ENCODE assay signal across 8 mouse cellular contexts in genomic region chr12:86641763-86642162, GRCm38 (mm10). TPM values are rescaled to one million over a fixed set of nuclear protein-coding genes. Genes with fewer than 3 reads are reported as not detected.
DNase-seq lines count a peak whose midpoint lies in the region; ATAC-seq and TF ChIP-seq lines count a peak whose summit lies in the region.

No protein-coding gene starts in this region.

- TF ChIP-seq CTCF in E14TG2a.4 (conservative IDR thresholded peaks at IDR 0.05; ENCODE audit: low read length), result peak; percentile 71
- TF ChIP-seq CTCF in hindbrain, postnatal 0 days (IDR thresholded peaks at IDR 0.05; ENCODE audit: low read depth), result peak; percentile 73

- H3K4me2 ChIP-seq in kidney, embryonic 15.5 days, result no peak overlapping the region
- no peak overlapping the region for H3K4me2 ChIP-seq in hindbrain, postnatal 0 days (ENCODE audit: low read depth, low read length)
- no peak overlapping the region for H3K4me2 ChIP-seq in intestine, embryonic 16.5 days (ENCODE audit: low read depth, low read length)

- H3K4me1 ChIP-seq in kidney, embryonic 15.5 days, result peaks cover 5% of the 10 kb centered on the region
- H3K4me1 ChIP-seq in E14TG2a.4 (replicated peaks; ENCODE audit: low read depth, low read length), result peaks cover 8% of the 10 kb centered on the region
- H3K4me1 ChIP-seq in hindbrain, postnatal 0 days (ENCODE audit: insufficient read depth, low read length), result peaks cover 11% of the 10 kb centered on the region
- no peaks in the 10 kb centered on the region for H3K4me1 ChIP-seq in intestine, embryonic 16.5 days (ENCODE audit: control insufficient read depth, insufficient read depth, low read length)

- H3K9ac ChIP-seq in kidney, embryonic 15.5 days, result no peak overlapping the region
- H3K9ac ChIP-seq in hindbrain, postnatal 0 days (replicated peaks; ENCODE audit: low read length), result no peak overlapping the region
- no peak overlapping the region for H3K9ac ChIP-seq in intestine, embryonic 16.5 days (ENCODE audit: low read depth, low read length)

- peak; percentile 14 for DNase-seq in adrenal gland, postnatal 14 days
- DNase-seq in adrenal gland, adult 2 months, result no peak
- peak; percentile 29 to 31 for DNase-seq in kidney, postnatal 4 days
- peak; percentile 68 for DNase-seq in hindbrain, postnatal 0 days (ENCODE audit: low spot score)
- DNase-seq in urinary bladder, postnatal 4 days (ENCODE audit: low spot score in 2 of 2), result no peak

- H3K4me3 ChIP-seq in kidney, embryonic 15.5 days (replicated peaks), result no peak overlapping the region
- H3K4me3 ChIP-seq in E14TG2a.4 (replicated peaks; ENCODE audit: low read length), result no peak overlapping the region
- no peak overlapping the region for H3K4me3 ChIP-seq in hindbrain, postnatal 0 days (ENCODE audit: low read length)
- no peak overlapping the region for H3K4me3 ChIP-seq in intestine, embryonic 16.5 days (ENCODE audit: low read length)

- WGBS in kidney, embryonic 15.5 days, result 47% methylated on average over 8 of the region's 8 CpGs
- 36% methylated on average over 8 of the region's 8 CpGs for WGBS in hindbrain, postnatal 0 days
- 39% methylated on average over 8 of the region's 8 CpGs for WGBS in intestine, embryonic 16.5 days

- H3K27ac ChIP-seq in kidney, embryonic 15.5 days, result no peak overlapping the region
- no peak overlapping the region for H3K27ac ChIP-seq in hindbrain, postnatal 0 days
- H3K27ac ChIP-seq in intestine, embryonic 16.5 days (ENCODE audit: low read length), result no peak overlapping the region

- no peaks in the 10 kb centered on the region for H3K27me3 ChIP-seq in kidney, embryonic 15.5 days
- H3K27me3 ChIP-seq in E14TG2a.4 (ENCODE audit: insufficient read depth, low read length), result peaks cover under 1% of the 10 kb centered on the region; the same call in 1 of the 2 replicates
- H3K27me3 ChIP-seq in hindbrain, postnatal 0 days (ENCODE audit: insufficient read depth, low read length), result no peaks in the 10 kb centered on the region
- H3K27me3 ChIP-seq in intestine, embryonic 16.5 days (replicated peaks; ENCODE audit: control insufficient read depth, insufficient read depth, low read length), result no peaks in the 10 kb centered on the region

- H3K9me3 ChIP-seq in kidney, embryonic 15.5 days (replicated peaks), result no peaks in the 10 kb centered on the region
- no peaks in the 10 kb centered on the region for H3K9me3 ChIP-seq in E14TG2a.4 (ENCODE audit: low read length)
- H3K9me3 ChIP-seq in hindbrain, postnatal 0 days (ENCODE audit: low read length), result no peaks in the 10 kb centered on the region
- H3K9me3 ChIP-seq in intestine, embryonic 16.5 days (ENCODE audit: control insufficient read depth, low read length), result no peaks in the 10 kb centered on the region

- ATAC-seq in kidney, embryonic 15.5 days (replicated peaks; ENCODE audit: low FRiP score), result no peak
- no peak for ATAC-seq in hindbrain, postnatal 0 days
- no peak for ATAC-seq in intestine, embryonic 16.5 days

- H3K36me3 ChIP-seq in kidney, embryonic 15.5 days, result no peaks in the 10 kb centered on the region
- no peaks in the 10 kb centered on the region for H3K36me3 ChIP-seq in E14TG2a.4 (ENCODE audit: insufficient read depth, low read length)
- no peaks in the 10 kb centered on the region for H3K36me3 ChIP-seq in hindbrain, postnatal 0 days (ENCODE audit: insufficient read depth, low read length)
- H3K36me3 ChIP-seq in intestine, embryonic 16.5 days (ENCODE audit: control insufficient read depth, insufficient read depth, low read length), result no peaks in the 10 kb centered on the region

RNA-seq across cellular contexts. Expression of gene Vash1, which starts 36.7 kb away (rescaled TPM):
- total RNA-seq in adrenal gland, postnatal 14 days (2021), result 12.0 and 12.2 TPM in 2 replicates
- 1 to 10 TPM; 2.9 to 4.8 TPM for total RNA-seq in adrenal gland, adult 2 months (2021)
- polyA plus RNA-seq in adrenal gland, adult 2 months (2012; rRNA removed), result 4.8 and 6.8 TPM in 2 replicates
- 10.2 and 10.7 TPM in 2 replicates for polyA plus RNA-seq in kidney, embryonic 15.5 days (2015; fragmentation: Nextera tagmentation; extraction: Ambion mirVana)
- 109 and 114 TPM in 2 replicates for total RNA-seq in hindbrain, postnatal 0 days (2014; rRNA removed)
- 25.0 and 26.5 TPM in 2 replicates for polyA plus RNA-seq in hindbrain, postnatal 0 days (2015; fragmentation: Nextera tagmentation; extraction: Ambion mirVana)
- polyA plus RNA-seq in intestine, embryonic 16.5 days (2015; fragmentation: Nextera tagmentation; extraction: Ambion mirVana), result 5.5 and 6.0 TPM in 2 replicates

Comparison
In these comparisons a context has a peak if more than half of its experiments do, and no peak if none do; other contexts are left out.
1. DNase-seq: peak in adrenal gland, postnatal 14 days (single experiment), kidney, postnatal 4 days (2 of 2) and hindbrain, postnatal 0 days (single experiment); none in adrenal gland, adult 2 months (single experiment) and urinary bladder, postnatal 4 days (0 of 2).